Mouse (Mus musculus) ovary, postnatal 14 days (tissue): Measurements from ENCODE around the gene Tspyl4.
"Not testable (repeated sequence)": the region's sequence is repeated elsewhere in the genome, so short reads cannot be mapped to it uniquely, and the experiment has no call there.

Experiments
- DNase-seq: peaks from one replicate; pipeline ENCODE4 v3.0.0; 2022; ENCODE audit warnings: low spot score

Gene Tspyl4

DNA sequence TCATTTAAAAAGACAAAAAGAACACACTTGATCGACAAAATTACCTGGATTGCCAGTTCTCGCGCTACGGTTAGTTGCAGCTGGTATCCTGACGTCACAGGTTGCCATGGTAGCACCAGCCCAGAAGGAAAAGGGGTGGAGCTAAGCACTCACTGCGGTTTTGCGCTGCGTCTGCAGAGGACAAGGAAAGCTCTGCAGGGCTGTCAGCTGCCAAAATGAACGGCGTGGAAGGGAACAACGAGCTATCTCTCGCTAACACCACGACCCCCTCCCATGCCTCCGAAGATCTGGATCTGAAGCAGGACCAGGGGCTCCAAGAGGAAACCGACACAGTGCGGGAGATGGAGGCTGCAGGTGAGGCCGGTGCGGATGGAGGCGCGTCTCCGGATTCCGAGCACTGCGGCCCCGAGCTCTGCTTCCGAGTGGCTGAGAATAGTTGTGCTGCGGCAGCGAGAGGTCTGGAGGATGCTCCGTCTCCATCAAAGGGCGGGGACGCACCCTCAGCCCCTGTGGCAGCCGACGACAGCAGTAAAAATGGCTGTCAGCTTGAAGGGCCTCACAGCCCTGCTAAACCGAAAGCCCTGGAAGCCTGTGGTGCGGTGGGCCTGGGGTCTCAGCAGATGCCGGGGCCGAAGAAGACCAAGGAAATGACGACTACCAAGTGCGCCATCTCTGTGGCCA, at the start of gene Tspyl4:
Tspyl4 (plus strand) TSS at position 144 of the 681 bp plus-strand sequence.
- DNase-seq, result peak; percentile 84

DNA sequence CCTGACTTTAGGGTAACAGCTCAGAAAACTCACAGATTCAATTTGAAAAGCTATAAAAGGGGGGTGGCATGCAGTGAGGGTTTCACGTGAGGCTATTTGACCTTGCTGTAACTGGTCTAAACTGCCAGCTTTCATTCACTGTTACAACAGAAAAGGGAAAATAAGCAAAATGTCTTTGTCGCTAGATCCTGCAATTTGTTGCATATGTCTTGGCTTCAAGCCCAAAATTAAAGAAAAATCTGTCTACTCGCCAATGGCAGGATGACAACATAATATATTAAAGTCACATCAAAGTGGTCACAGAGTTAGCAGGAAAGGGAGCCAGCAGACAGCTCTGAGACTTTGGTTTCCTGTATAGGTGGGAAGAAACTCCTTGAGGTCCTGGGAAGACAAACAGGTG, 49.5 kb upstream of the Tspyl4 start:
- DNase-seq, result no peak

GRCm38 (mm10) chr10:34249594-34249993, 47.6 kb upstream of the Tspyl4 start:
- no peak for DNase-seq

DNA sequence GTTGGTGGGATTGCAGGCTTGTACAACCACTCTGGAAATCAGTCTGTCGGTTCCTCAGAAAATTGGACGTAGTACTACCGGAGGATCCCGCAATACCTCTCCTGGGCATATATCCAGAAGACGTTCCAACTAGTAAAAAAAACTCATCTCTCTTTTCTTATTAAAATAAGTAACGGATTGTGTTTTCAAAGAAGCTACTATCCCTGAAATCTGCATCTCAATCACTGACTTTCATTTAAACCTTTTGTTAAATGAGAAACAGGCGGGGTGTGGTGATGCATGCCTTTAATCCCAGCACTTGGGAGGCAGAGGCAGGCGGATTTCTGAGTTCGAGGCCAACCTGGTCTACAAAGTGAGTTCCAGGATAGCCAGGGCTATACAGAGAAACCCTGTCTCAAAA, 44.4 kb upstream of the Tspyl4 start:
- not testable (repeated sequence) for DNase-seq

GRCm38 (mm10) chr10:34265106-34265505, 32.1 kb upstream of the Tspyl4 start:
- no peak for DNase-seq

DNA sequence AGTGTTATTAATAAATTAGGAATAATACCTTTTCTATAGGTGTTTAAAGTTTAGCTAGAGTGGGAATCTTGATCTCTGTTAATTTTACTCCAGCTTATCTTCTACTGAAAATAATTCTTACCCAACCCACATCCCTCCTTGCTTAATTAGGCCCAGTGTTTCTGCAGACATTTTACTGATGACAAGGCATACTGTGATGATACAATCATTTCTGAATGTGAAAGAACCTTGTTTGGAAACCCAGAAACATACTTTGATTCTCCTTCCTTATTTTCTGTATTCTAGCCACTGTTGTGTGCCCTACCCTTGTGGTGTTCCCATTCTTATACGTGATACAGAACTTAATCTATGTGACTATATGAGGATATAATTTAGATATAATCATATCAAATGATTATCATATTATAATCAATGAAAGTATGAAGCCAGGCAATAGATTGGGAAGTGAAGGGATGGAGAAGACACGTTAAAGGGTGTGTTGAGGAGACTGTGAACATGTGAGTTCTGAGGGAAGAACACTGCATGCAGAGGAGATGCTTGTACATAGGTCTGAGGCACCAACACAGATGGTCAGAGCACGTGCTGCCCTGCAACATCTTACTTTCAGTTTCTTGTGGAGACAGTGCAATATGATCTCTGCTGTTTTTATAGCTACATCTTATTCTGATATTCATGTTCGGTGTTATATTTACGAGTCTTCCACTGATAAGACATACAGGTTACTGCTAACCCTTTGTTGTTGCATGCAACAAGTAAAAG, 29.8 kb upstream of the Tspyl4 start:
- DNase-seq, result no peak

DNA sequence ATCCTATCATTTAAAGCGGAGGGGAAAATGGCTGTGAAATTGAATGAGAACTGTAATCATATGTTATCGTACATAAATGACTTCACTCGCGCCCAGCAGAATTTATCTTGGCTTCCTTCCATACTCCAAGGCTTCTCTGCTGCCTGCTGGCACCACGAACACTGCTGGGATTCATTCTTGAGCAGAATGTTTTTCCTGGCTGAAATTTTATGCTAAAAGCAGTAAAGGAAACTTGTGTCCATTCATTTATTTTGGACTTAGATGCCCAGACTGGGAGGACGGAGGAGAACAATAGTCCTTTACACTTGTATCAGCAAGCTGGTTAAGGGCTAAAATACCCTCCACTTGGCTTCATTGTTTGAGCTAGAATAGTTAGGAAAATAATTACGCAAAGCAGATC, 25.6 kb upstream of the Tspyl4 start:
- no peak for DNase-seq

GRCm38 (mm10) chr10:34280591-34281175, 16.6 kb upstream of the Tspyl4 start:
- no peak for DNase-seq

- DNase-seq, result no peak
These were observed 15.9 kb upstream of the Tspyl4 start for GRCm38 (mm10) chr10:34281211-34281961.

DNA sequence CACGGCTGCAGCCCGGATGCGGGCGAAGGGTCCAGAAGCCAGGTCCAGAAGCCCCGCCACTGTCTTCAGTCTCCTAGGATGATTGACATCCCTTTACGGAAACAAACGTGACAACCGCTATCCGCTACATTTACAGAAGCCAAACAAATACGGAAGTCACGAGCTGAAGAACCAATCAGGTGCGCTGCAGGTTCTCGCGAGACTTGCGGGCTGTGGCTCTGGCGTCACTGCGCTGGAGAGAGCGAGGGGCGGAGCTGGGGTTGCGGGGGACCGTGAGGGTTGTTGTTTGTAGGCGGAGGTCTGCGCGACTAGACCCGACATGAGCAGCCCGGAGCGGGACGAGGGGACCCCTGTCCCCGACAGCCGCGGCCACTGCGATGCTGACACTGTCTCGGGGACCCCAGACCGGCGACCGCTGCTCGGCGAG, 15.3 kb upstream of the Tspyl4 start, which contains the start of gene Tspyl1:
Tspyl1 (plus strand) TSS at position 229 of the 427 bp plus-strand sequence.
- peak; percentile 94 for DNase-seq

DNA sequence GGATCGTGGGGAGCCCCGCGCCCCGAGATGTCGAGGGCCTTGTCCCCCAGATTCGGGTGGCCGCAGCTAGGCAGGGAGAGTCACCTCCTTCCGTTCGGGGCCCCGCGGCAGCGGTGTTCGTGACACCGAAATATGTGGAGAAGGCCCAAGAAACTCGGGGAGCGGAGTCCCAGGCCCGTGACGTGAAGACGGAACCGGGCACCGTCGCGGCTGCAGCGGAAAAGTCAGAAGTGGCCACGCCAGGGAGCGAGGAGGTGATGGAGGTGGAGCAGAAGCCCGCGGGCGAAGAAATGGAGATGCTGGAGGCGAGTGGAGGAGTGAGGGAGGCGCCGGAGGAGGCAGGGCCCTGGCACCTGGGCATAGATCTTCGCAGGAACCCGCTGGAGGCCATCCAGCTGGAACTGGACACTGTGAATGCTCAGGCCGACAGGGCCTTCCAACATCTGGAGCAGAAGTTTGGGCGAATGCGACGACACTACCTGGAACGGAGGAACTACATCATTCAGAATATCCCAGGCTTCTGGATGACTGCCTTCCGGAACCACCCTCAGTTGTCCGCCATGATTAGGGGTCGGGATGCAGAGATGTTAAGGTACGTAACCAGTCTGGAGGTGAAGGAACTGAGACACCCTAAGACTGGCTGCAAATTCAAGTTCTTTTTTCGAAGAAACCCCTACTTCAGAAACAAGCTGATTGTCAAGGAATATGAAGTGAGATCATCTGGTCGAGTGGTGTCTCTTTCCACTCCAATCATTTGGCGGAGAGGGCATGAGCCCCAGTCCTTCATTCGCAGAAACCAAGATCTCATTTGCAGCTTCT, 14.6 kb upstream of the Tspyl4 start:
- DNase-seq, result peak; percentile 49

DNA sequence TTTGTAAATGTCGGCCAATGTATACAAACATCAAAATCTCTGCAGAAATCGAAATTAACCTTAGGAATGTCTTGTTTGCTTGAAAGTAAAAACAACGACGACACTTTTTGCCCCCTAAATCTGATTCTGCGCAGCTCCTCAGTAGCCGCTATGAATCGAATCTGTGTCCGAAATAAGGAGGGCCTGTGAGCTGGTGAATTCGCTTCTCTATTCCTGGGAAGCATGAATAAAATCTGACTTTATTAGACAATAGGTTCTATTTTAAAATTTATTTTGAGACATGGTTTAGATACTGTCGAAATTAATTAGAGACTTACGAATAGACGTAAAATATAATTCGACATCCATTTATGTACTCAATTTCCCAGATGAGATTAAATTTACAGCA, 337 bp upstream of the Tspyl4 start:
- DNase-seq, result no peak

DNA sequence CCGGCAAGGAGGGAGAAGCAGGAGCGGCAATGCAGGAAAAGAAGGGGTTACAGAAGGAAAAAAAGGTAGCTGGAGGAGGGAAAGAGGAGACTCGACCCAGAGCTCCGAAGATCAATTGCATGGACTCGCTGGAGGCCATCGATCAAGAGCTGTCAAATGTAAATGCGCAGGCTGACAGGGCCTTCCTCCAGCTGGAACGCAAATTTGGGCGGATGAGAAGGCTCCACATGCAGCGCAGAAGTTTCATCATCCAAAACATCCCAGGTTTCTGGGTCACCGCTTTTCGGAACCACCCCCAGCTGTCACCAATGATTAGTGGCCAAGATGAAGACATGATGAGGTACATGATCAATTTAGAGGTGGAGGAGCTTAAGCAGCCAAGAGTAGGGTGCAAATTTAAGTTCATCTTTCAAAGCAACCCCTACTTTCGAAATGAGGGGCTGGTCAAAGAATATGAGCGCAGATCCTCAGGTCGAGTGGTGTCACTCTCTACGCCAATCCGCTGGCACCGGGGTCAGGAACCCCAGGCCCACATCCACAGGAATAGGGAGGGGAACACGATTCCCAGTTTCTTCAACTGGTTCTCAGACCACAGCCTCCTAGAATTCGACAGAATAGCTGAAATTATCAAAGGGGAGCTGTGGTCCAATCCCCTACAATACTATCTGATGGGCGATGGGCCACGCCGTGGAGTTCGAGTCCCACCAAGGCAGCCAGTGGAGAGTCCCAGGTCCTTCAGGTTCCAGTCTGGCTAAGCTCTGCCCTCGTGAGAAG, 925 bp downstream of the Tspyl4 start:
- DNase-seq, result no peak

- no peak for DNase-seq
These were observed 3.1 kb downstream of the Tspyl4 start for GRCm38 (mm10) chr10:34300368-34300767.

- DNase-seq, result no peak
These were observed 9.8 kb downstream of the Tspyl4 start for GRCm38 (mm10) chr10:34307070-34307469.

DNA sequence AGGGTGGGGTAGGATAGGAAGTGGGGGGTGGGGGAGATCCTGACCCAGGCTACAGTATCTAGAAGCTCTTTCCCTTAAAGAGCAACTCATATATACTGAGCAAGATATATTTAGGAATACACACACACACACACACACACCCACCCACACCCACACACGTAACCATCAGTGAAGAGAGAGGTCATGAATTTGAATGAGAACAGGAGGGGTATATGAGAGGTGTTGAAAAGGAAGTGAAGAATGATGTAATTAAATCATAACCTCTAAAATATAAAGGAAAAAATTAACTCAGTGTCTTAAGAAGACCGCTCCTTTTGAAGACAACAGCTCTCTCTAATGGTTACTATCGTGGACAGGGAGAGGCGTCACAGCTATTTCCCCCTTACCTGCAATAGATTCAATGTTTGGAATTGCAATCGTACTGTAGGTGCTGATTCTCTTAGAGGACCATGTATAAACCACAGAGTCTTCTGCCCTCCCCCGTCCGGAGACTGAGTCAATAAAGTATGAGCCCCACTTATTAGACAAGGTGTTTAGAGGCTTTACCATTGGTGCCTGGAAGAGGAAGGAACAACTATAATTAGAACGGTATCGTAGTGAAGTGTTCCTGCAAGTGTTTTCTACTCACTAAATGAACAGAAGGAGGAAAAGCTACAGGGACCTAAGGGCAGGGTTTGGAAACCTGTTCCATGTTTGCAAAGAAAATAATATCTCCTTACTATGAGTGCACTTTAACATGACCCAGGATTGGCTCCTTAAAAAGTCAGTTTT, 12.9 kb downstream of the Tspyl4 start:
- no peak for DNase-seq

GRCm38 (mm10) chr10:34312536-34312935, 15.3 kb downstream of the Tspyl4 start:
- no peak for DNase-seq

DNA sequence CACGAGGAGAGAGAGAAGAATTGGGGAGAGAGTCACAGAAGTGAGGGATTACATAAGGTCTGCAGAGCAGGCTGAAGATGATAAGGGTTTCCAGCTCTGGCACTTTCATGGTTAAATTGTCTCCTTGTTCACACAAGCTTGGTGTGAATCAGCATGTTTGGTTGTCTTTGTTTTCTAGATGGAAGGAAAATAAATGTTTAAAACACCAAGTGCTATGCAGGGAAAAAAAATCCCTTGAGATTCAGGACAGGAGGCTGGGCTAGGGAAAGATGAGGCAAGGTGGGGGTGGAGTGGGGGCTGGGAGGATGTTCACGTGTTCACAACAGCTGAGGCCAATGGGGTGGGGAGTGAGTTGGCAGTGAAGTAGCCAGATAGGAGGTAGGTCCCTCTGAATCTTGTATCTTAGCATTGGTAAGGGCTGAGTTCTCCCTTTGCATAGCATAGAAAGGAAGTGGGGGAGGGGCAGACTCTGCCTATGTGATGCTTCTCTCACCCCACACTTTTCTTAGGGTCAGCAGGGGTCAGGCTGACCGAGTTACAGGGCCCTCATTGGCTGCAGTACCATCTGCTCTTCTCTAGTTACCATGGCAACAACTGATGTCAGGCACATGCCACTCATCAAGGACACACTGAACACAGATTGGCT, 19.5 kb downstream of the Tspyl4 start:
- no peak for DNase-seq

DNA sequence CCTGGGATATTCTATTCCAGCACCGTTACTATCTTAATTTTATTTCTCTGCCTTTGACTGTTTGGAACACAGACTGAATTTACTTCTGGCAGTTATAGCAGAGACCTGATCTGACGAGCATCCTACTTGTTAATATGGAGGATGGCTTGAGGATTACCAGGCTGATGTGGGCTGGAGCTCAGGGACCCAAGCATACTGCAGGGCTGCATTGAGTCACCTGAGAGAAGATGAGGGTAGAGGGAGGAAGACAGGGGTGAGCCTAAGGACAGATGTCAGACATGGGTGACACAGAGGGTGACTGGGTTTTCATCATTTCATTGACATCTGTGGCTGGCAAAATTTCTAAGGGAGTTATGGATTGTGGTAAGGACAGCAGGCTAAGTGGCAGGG, 20.0 kb downstream of the Tspyl4 start:
- no peak for DNase-seq
